Mouse (Mus musculus): ENCODE results near the gene Plin5.

GRCm38 (mm10) chr17:56080781-56081585, 36.4 kb downstream of the Plin5 start:
- TF ChIP-seq ZNF384 (IDR thresholded peaks at IDR 0.05; ENCODE audit: low read depth, low read length): no peak
- TF ChIP-seq MAFK (IDR thresholded peaks at IDR 0.05; ENCODE audit: insufficient read depth, low read depth, low read length): no peak
- TF ChIP-seq ZC3H11A (IDR thresholded peaks at IDR 0.05; ENCODE audit: borderline replicate concordance, low read depth, low read length): no peak
- TF ChIP-seq HCFC1 (IDR thresholded peaks at IDR 0.05; ENCODE audit: borderline replicate concordance, insufficient read depth, low read length): no peak
- peak; percentile 86 for TF ChIP-seq CHD2 (IDR thresholded peaks at IDR 0.05; ENCODE audit: low read depth, low read length)

Measured in ES-E14 (cell line).